ENCODE assay signal across 22 mouse cellular contexts in genomic region chr13:29690734-29691133, GRCm38 (mm10).
"Had no signal": no experiment of that assay in that cellular context is flagged by ENCODE, and none has a peak within 500 bp of the region (broad histone marks: within the 10 kb centered on the region; RNA-seq: fewer than 3 reads in every experiment).

No protein-coding gene starts in this region.

- H3K4me2 ChIP-seq: heart, embryonic 11.5 days; heart, embryonic 13.5 days; heart, embryonic 15.5 days; hindbrain, embryonic 13.5 days; hindbrain, embryonic 15.5 days; limb, embryonic 13.5 days; limb, embryonic 15.5 days; liver, embryonic 11.5 days; liver, embryonic 13.5 days had no signal

- H3K4me3 ChIP-seq: heart, embryonic 13.5 days; heart, embryonic 15.5 days; hindbrain, embryonic 13.5 days; hindbrain, embryonic 15.5 days; limb, embryonic 13.5 days; limb, embryonic 15.5 days; liver, embryonic 13.5 days had no signal

- H3K9ac ChIP-seq: heart, embryonic 13.5 days; heart, embryonic 15.5 days; hindbrain, embryonic 13.5 days; hindbrain, embryonic 15.5 days; limb, embryonic 13.5 days; limb, embryonic 15.5 days; liver, embryonic 13.5 days had no signal

- H3K9me3 ChIP-seq: heart, embryonic 13.5 days; heart, embryonic 15.5 days; hindbrain, embryonic 13.5 days; hindbrain, embryonic 15.5 days; limb, embryonic 13.5 days; limb, embryonic 15.5 days; liver, embryonic 13.5 days had no signal

- H3K4me1 ChIP-seq: hindbrain, embryonic 13.5 days; hindbrain, embryonic 15.5 days; limb, embryonic 13.5 days; limb, embryonic 15.5 days had no signal

- H3K27me3 ChIP-seq: heart, embryonic 13.5 days; heart, embryonic 15.5 days; hindbrain, embryonic 13.5 days; hindbrain, embryonic 15.5 days; limb, embryonic 13.5 days; limb, embryonic 15.5 days; liver, embryonic 13.5 days had no signal

- ATAC-seq: hindbrain, postnatal 0 days; intestine, embryonic 16.5 days had no signal

- H3K36me3 ChIP-seq: heart, embryonic 15.5 days; hindbrain, embryonic 13.5 days; hindbrain, embryonic 15.5 days; limb, embryonic 13.5 days; limb, embryonic 15.5 days; liver, embryonic 13.5 days had no signal

- DNase-seq: gastrocnemius, postnatal 14 days; gastrocnemius, postnatal 36 days; heart, adult 18-20 months; heart, postnatal 14 days; heart, postnatal 36 days; kidney, adult 11 months; kidney, postnatal 14 days; layer of hippocampus, adult 9-11 months; layer of hippocampus, postnatal 36 days; left cerebral cortex, postnatal 4 days; liver, embryonic 13.5 days had no signal

- H3K27ac ChIP-seq: heart, embryonic 13.5 days; heart, embryonic 15.5 days; hindbrain, embryonic 13.5 days; hindbrain, embryonic 15.5 days; hindbrain, postnatal 0 days; kidney, postnatal 0 days; limb, embryonic 13.5 days; limb, embryonic 15.5 days; liver, embryonic 13.5 days had no signal
